Comparison of ENCODE assay signal across 12 mouse cellular contexts in genomic region chr14:79516243-79516610, GRCm38 (mm10). TPM values are rescaled to one million over a fixed set of nuclear protein-coding genes. Genes with fewer than 3 reads are reported as not detected.
DNase-seq lines count a peak whose midpoint lies in the region; ATAC-seq and TF ChIP-seq lines count a peak whose summit lies in the region.
"Had no signal": no experiment of that assay in that cellular context is flagged by ENCODE, and none has a peak within 500 bp of the region (broad histone marks: within the 10 kb centered on the region; RNA-seq: fewer than 3 reads in every experiment).

No protein-coding gene starts in this region.

- no peaks in the 10 kb centered on the region for H3K36me3 ChIP-seq in kidney, adult 2 months (ENCODE audit: control insufficient read depth, insufficient read depth, low read length)
- H3K36me3 ChIP-seq in liver, embryonic 12.5 days, result no peaks in the 10 kb centered on the region
- H3K36me3 ChIP-seq in stomach, embryonic 16.5 days (ENCODE audit: control insufficient read depth, insufficient read depth, low read length), result no peaks in the 10 kb centered on the region
- H3K36me3 ChIP-seq in forebrain, embryonic 11.5 days (ENCODE audit: control insufficient read depth, insufficient read depth, low read length), result no peaks in the 10 kb centered on the region
- H3K36me3 ChIP-seq: forebrain, embryonic 10.5 days; heart, embryonic 10.5 days had no signal

- no peak for TF ChIP-seq POLR2A in kidney, adult 2 months (IDR thresholded peaks at IDR 0.05; ENCODE audit: low read depth, low read length)

- no peak for DNase-seq in kidney, adult 2 months
- no peak for DNase-seq in kidney, adult 8-10 months
- DNase-seq in thymus, postnatal 14 days, result peak; percentile 39
- DNase-seq in thymus, postnatal 36 days, result no peak
- no peak for DNase-seq in forebrain, embryonic 11.5 days (ENCODE audit: low spot score)
- DNase-seq in urinary bladder, postnatal 14 days (ENCODE audit: low spot score), result no peak
- DNase-seq: adrenal gland, adult 8-10 months; cerebellum, postnatal 14 days had no signal

- peak overlapping the region; percentile 62 for H3K9ac ChIP-seq in liver, embryonic 12.5 days
- H3K9ac ChIP-seq in stomach, embryonic 16.5 days (ENCODE audit: low read length), result peak overlapping the region; percentile 56
- H3K9ac ChIP-seq in forebrain, embryonic 11.5 days (ENCODE audit: low read length), result no peak overlapping the region

- peaks cover 37% of the 10 kb centered on the region for H3K4me1 ChIP-seq in kidney, adult 2 months (ENCODE audit: control insufficient read depth, insufficient read depth, low read length)
- H3K4me1 ChIP-seq in liver, embryonic 12.5 days, result peaks cover 83% of the 10 kb centered on the region
- H3K4me1 ChIP-seq in stomach, embryonic 16.5 days (ENCODE audit: control insufficient read depth, insufficient read depth, low read length), result peaks cover 15% of the 10 kb centered on the region
- H3K4me1 ChIP-seq in forebrain, embryonic 11.5 days (replicated peaks; ENCODE audit: control insufficient read depth, insufficient read depth, low read length), result no peaks in the 10 kb centered on the region; the same call in 1 of the 2 replicates

- 0 out of 2 replicates have a peak overlapping the region, but pooled peaks have one; percentile 22 for H3K27ac ChIP-seq in kidney, adult 2 months (ENCODE audit: insufficient read depth, low read depth, low read length)
- peak overlapping the region; percentile 43 for H3K27ac ChIP-seq in liver, embryonic 12.5 days
- H3K27ac ChIP-seq in stomach, embryonic 16.5 days (ENCODE audit: low read length), result peak overlapping the region; percentile 94
- no peak overlapping the region for H3K27ac ChIP-seq in forebrain, embryonic 11.5 days (ENCODE audit: low read depth, low read length)
- H3K27ac ChIP-seq: forebrain, embryonic 10.5 days; heart, embryonic 10.5 days had no signal

- no peaks in the 10 kb centered on the region for H3K9me3 ChIP-seq in liver, embryonic 12.5 days (replicated peaks)
- H3K9me3 ChIP-seq in stomach, embryonic 16.5 days (replicated peaks; ENCODE audit: control insufficient read depth, low read length), result no peaks in the 10 kb centered on the region
- H3K9me3 ChIP-seq in forebrain, embryonic 11.5 days (ENCODE audit: control insufficient read depth, low read length), result no peaks in the 10 kb centered on the region
- H3K9me3 ChIP-seq: forebrain, embryonic 10.5 days; heart, embryonic 10.5 days had no signal

- peak overlapping the region; percentile 65 for H3K4me2 ChIP-seq in liver, embryonic 12.5 days
- H3K4me2 ChIP-seq in stomach, embryonic 16.5 days (ENCODE audit: low read depth, low read length), result peak overlapping the region; percentile 54
- H3K4me2 ChIP-seq in forebrain, embryonic 11.5 days (ENCODE audit: low read depth, low read length, severe bottlenecking), result no peak overlapping the region

- TF ChIP-seq CTCF in kidney, adult 2 months (conservative IDR thresholded peaks at IDR 0.05; ENCODE audit: insufficient read depth, insufficient read length, low read depth, low read length), result no peak

- 0 out of 2 replicates have a peak overlapping the region, but pooled peaks have one; percentile 31 for H3K4me3 ChIP-seq in kidney, adult 2 months (ENCODE audit: insufficient read depth, low read depth, low read length)
- H3K4me3 ChIP-seq in liver, embryonic 12.5 days, result peak overlapping the region; percentile 46
- peak overlapping the region; percentile 46 for H3K4me3 ChIP-seq in stomach, embryonic 16.5 days (replicated peaks; ENCODE audit: low read length)
- H3K4me3 ChIP-seq in forebrain, embryonic 11.5 days (ENCODE audit: low read depth, low read length), result no peak overlapping the region
- H3K4me3 ChIP-seq: forebrain, embryonic 10.5 days; heart, embryonic 10.5 days had no signal

- no peaks in the 10 kb centered on the region for H3K27me3 ChIP-seq in kidney, adult 2 months (replicated peaks; ENCODE audit: control insufficient read depth, insufficient read depth, low read length)
- H3K27me3 ChIP-seq in liver, embryonic 12.5 days (replicated peaks), result no peaks in the 10 kb centered on the region
- no peaks in the 10 kb centered on the region for H3K27me3 ChIP-seq in stomach, embryonic 16.5 days (ENCODE audit: control insufficient read depth, insufficient read depth, low read length)
- H3K27me3 ChIP-seq in forebrain, embryonic 11.5 days (ENCODE audit: control insufficient read depth, insufficient read depth, low read length), result no peaks in the 10 kb centered on the region

- 55% methylated on average over 5 of the region's 5 CpGs for WGBS in kidney, adult 2 months
- WGBS in liver, embryonic 12.5 days (ENCODE audit: insufficient replicate concordance), result 47% methylated on average over 5 of the region's 5 CpGs
- 58% methylated on average over 5 of the region's 5 CpGs for WGBS in stomach, embryonic 16.5 days
- WGBS in forebrain, embryonic 11.5 days, result 87% methylated on average over 5 of the region's 5 CpGs

- ATAC-seq in liver, embryonic 12.5 days, result no peak
- no peak for ATAC-seq in stomach, embryonic 16.5 days (ENCODE audit: insufficient read depth, low FRiP score)
- ATAC-seq in forebrain, embryonic 11.5 days (replicated peaks; ENCODE audit: low FRiP score), result no peak

RNA-seq across cellular contexts. Expression of gene Wbp4, which starts 34.9 kb away (rescaled TPM):
- 4.7 and 5.0 TPM in 2 replicates for polyA plus RNA-seq in kidney, adult 2 months (2012; rRNA removed)
- polyA plus RNA-seq in liver, embryonic 12.5 days (2016; fragmentation: Nextera tagmentation; extraction: Ambion mirVana), result 22.4 and 23.5 TPM in 2 replicates
- polyA plus RNA-seq in stomach, embryonic 16.5 days (2015; fragmentation: Nextera tagmentation; extraction: Ambion mirVana), result 32.4 and 36.4 TPM in 2 replicates
- 58.4 and 58.6 TPM in 2 replicates for polyA plus RNA-seq in forebrain, embryonic 11.5 days (2014; fragmentation: Nextera tagmentation; extraction: Ambion mirVana)

RNA-seq across cellular contexts. Expression of gene Elf1, which starts 35.2 kb away (rescaled TPM):
- 15.3 and 15.4 TPM in 2 replicates for polyA plus RNA-seq in kidney, adult 2 months (2012; rRNA removed)
- 18.9 and 21.2 TPM in 2 replicates for polyA plus RNA-seq in liver, embryonic 12.5 days (2016; fragmentation: Nextera tagmentation; extraction: Ambion mirVana)
- 18.0 and 19.2 TPM in 2 replicates for polyA plus RNA-seq in stomach, embryonic 16.5 days (2015; fragmentation: Nextera tagmentation; extraction: Ambion mirVana)
- 7.5 and 7.6 TPM in 2 replicates for polyA plus RNA-seq in forebrain, embryonic 11.5 days (2014; fragmentation: Nextera tagmentation; extraction: Ambion mirVana)
